ENCODE assay signal across 9 mouse cellular contexts in the genomic region with DNA sequence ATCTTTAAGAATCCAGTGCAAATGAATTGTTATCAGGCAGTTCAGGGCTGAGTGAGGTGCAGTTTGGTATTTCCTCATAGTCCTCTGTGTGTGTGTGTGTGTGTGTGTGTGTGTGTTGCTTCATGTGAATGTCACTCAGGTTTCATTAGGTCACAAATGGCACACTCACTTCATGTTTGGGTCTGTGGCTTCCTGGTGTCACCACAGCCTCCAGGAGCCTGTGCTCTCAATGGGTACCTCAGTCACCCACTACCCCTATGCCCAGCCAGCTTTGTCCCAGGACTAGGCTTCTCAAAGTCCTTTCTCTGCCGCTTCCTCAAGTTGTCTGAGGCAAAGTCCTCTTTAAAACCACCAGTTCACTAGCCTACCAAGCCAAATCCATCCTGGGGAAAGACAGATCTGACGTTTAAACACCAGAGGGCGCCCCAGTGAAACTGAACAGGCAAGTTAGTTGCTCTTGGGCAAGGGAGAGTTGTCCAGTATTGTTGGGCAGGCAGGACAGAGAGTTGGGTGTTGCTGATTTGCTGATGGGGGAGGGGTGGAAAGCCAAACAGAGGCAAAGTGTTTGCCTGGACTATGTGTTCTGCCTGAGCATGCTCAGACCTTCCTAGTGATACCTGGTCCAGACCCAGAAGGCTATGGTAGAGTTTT. TPM values are rescaled to one million over a fixed set of nuclear protein-coding genes. Genes with fewer than 3 reads are reported as not detected.
DNase-seq lines count a peak whose midpoint lies in the region; ATAC-seq and TF ChIP-seq lines count a peak whose summit lies in the region.
"Had no signal": no experiment of that assay in that cellular context is flagged by ENCODE, and none has a peak within 500 bp of the region (broad histone marks: within the 10 kb centered on the region; RNA-seq: fewer than 3 reads in every experiment).

No protein-coding gene starts in this region.

- peak; percentile 44 for ATAC-seq in intestine, postnatal 0 days
- ATAC-seq in midbrain, embryonic 12.5 days (ENCODE audit: low FRiP score, low read depth) = peak; percentile 52; the same call in 1 of the 2 replicates
- ATAC-seq in erythroblast, adult 5-6 weeks (replicated peaks; ENCODE audit: low FRiP score, poor library complexity, severe bottlenecking) = no peak

- peaks cover 6% of the 10 kb centered on the region; the same call in 1 of the 2 replicates for H3K36me3 ChIP-seq in intestine, postnatal 0 days (ENCODE audit: control insufficient read depth, insufficient read depth)
- no peaks in the 10 kb centered on the region for H3K36me3 ChIP-seq in midbrain, embryonic 12.5 days
- H3K36me3 ChIP-seq in small intestine, adult 2 months (ENCODE audit: control insufficient read depth, insufficient read depth, low read length) = peaks cover 4% of the 10 kb centered on the region; the same call in 1 of the 2 replicates

- H3K4me1 ChIP-seq in intestine, postnatal 0 days (replicated peaks; ENCODE audit: control insufficient read depth, insufficient read depth, low read length) = no peaks in the 10 kb centered on the region; the same call in 1 of the 2 replicates
- no peaks in the 10 kb centered on the region; the same call in 1 of the 2 replicates for H3K4me1 ChIP-seq in midbrain, embryonic 12.5 days
- H3K4me1 ChIP-seq in small intestine, adult 2 months (ENCODE audit: control insufficient read depth, insufficient read depth, insufficient read length, low read length) = 0 out of 2 replicates have a peak, but pooled peaks cover 2% of the 10 kb centered on the region

- H3K27ac ChIP-seq in intestine, postnatal 0 days (ENCODE audit: low read depth, low read length) = no peak overlapping the region
- H3K27ac ChIP-seq in midbrain, embryonic 12.5 days (replicated peaks) = no peak overlapping the region
- H3K27ac ChIP-seq in small intestine, adult 2 months (ENCODE audit: insufficient read depth, low read depth, low read length) = no peak overlapping the region

- H3K4me3 ChIP-seq in intestine, postnatal 0 days (ENCODE audit: low read depth, low read length) = no peak overlapping the region
- H3K4me3 ChIP-seq in midbrain, embryonic 12.5 days = no peak overlapping the region
- no peak overlapping the region for H3K4me3 ChIP-seq in small intestine, adult 2 months (ENCODE audit: low read depth, low read length)
- H3K4me3 ChIP-seq: megakaryocyte, embryonic 14.5 days had no signal

- peak; percentile 93 for TF ChIP-seq CTCF in intestine, postnatal 0 days (IDR thresholded peaks at IDR 0.05; ENCODE audit: low read depth)
- peak; percentile 68; the same call in 1 of the 2 replicates for TF ChIP-seq CTCF in small intestine, adult 2 months (IDR thresholded peaks at IDR 0.05; ENCODE audit: extremely low read depth, insufficient read length, insufficient replicate concordance, low read depth, low read length)

- H3K9ac ChIP-seq in intestine, postnatal 0 days (ENCODE audit: low read depth, low read length) = no peak overlapping the region
- H3K9ac ChIP-seq in midbrain, embryonic 12.5 days (replicated peaks) = no peak overlapping the region

- 1% methylated on average over 3 of the region's 3 CpGs for WGBS in intestine, postnatal 0 days
- 3% methylated on average over 3 of the region's 3 CpGs for WGBS in midbrain, embryonic 12.5 days
- WGBS in small intestine, adult 2 months = 5% methylated on average over 3 of the region's 3 CpGs

- DNase-seq in T-cell, adult 2 months (ENCODE audit: low spot score) = peak; percentile 34
- DNase-seq in cerebellum, adult 9-11 months = peak; percentile 63
- peak; percentile 85 for DNase-seq in gastrocnemius, postnatal 10 days
- peak; percentile 77 to 86 for DNase-seq in left cerebral cortex, postnatal 25 days (ENCODE audit: low spot score in 2 of 2)

- H3K9me3 ChIP-seq in intestine, postnatal 0 days (ENCODE audit: control insufficient read depth) = no peaks in the 10 kb centered on the region
- H3K9me3 ChIP-seq in midbrain, embryonic 12.5 days = no peaks in the 10 kb centered on the region
- H3K9me3 ChIP-seq: megakaryocyte, embryonic 14.5 days had no signal

- H3K4me2 ChIP-seq in intestine, postnatal 0 days (replicated peaks; ENCODE audit: low read depth) = no peak overlapping the region
- H3K4me2 ChIP-seq in midbrain, embryonic 12.5 days (replicated peaks) = no peak overlapping the region

- H3K27me3 ChIP-seq in intestine, postnatal 0 days (replicated peaks; ENCODE audit: control insufficient read depth, insufficient read depth, low read length) = no peaks in the 10 kb centered on the region
- H3K27me3 ChIP-seq in midbrain, embryonic 12.5 days = no peaks in the 10 kb centered on the region
- H3K27me3 ChIP-seq in small intestine, adult 2 months (ENCODE audit: control insufficient read depth, insufficient read depth, low read length) = no peaks in the 10 kb centered on the region
- H3K27me3 ChIP-seq: megakaryocyte, embryonic 14.5 days had no signal

- no peak for TF ChIP-seq POLR2A in small intestine, adult 2 months (IDR thresholded peaks at IDR 0.05; ENCODE audit: low read depth, low read length)

- intact Hi-C loops in left cerebral cortex, postnatal 25 days (cut with DNase I) = no loop called here

RNA-seq across cellular contexts. Expression of a gene that starts 20.8 kb away (rescaled TPM):
- total RNA-seq in gastrocnemius, postnatal 10 days (2021) = under 1 TPM in 1 of 2 experiments, not detected in 1; 0.14 TPM
- polyA plus RNA-seq in intestine, postnatal 0 days (2015; fragmentation: Nextera tagmentation; extraction: Ambion mirVana) = 0.12 TPM in 1 of 2 replicates, not detected in the other
- total RNA-seq in left cerebral cortex, postnatal 25 days (2021) = not detected
- polyA plus RNA-seq in midbrain, embryonic 12.5 days (2016; fragmentation: Nextera tagmentation; extraction: Ambion mirVana) = 0.22 and 0.42 TPM in 2 replicates
- 0.05 TPM in 1 of 2 replicates, not detected in the other for polyA plus RNA-seq in small intestine, adult 2 months (2012; rRNA removed)
- total RNA-seq in erythroblast, adult 5-6 weeks (2015; ENCODE audit: low replicate concordance) = not detected in 2 replicates
- not detected in 2 replicates for total RNA-seq in erythroblast, adult 5-6 weeks (2017; ENCODE audit: low replicate concordance)

Comparison
In these comparisons a context has a peak if more than half of its experiments do, and no peak if none do; other contexts are left out.
1. DNase-seq: peak in every context shown above with its lines; median percentile 85 in gastrocnemius, postnatal 10 days; 82 in left cerebral cortex, postnatal 25 days; 63 in cerebellum, adult 9-11 months; 34 in T-cell, adult 2 months.